Mouse (Mus musculus) C2C12 (cell line): ENCODE results near the gene Cdc42se2.

ENCODE experiments used
- CEBPB ChIP-seq: IDR thresholded peaks from one replicate; pipeline ENCODE4 v1.6.1; 2011; ENCODE audit warnings: low read depth, mild to moderate bottlenecking, control low read depth, moderate library complexity
- CTCF ChIP-seq: IDR thresholded peaks from one replicate; pipeline ENCODE4 v1.5.1; 2011; ENCODE audit not compliant: control insufficient read depth, insufficient read depth, insufficient read length
- MAX ChIP-seq: IDR thresholded peaks from one replicate; pipeline ENCODE4 v1.6.1; 2011; ENCODE audit warnings: mild to moderate bottlenecking, control low read depth
- MYOG ChIP-seq: IDR thresholded peaks from one replicate; pipeline ENCODE4 v1.6.1; 2011; ENCODE audit not compliant: control insufficient read depth, insufficient read length; ENCODE audit errors: extremely low read depth

GRCm38 (mm10) chr11:54812314-54812713, 24.8 kb upstream of the Cdc42se2 start:
- TF ChIP-seq MAX: no peak
- no peak for TF ChIP-seq CTCF
- TF ChIP-seq CEBPB: no peak
- TF ChIP-seq MYOG: no peak
